Mouse (Mus musculus) cortical plate, adult 2 months (tissue): ENCODE results near the gene Mical2. TPM values are rescaled to one million over a fixed set of nuclear protein-coding genes. Genes with fewer than 3 reads are reported as not detected.

ENCODE experiments used
- H3K27ac ChIP-seq: fragments of 200-500 bp; 2 replicates; pipeline ENCODE4 v1.5.1; 2012; ENCODE audit warnings: low read length, control low read depth, inconsistent platforms; ENCODE audit not compliant: insufficient read depth
- H3K4me1 ChIP-seq: fragments of 200-500 bp; 2 replicates; pipeline ENCODE4 v1.6.1; 2011; ENCODE audit warnings: low read length; ENCODE audit not compliant: control insufficient read depth, insufficient read depth
- H3K4me3 ChIP-seq: fragments of 200-500 bp; 2 replicates; pipeline ENCODE4 v1.5.1; 2011; ENCODE audit warnings: mild to moderate bottlenecking, low read length, control low read depth; ENCODE audit not compliant: insufficient read depth
- CTCF ChIP-seq: fragments of 200-500 bp; IDR thresholded peaks from 2 replicates; pipeline ENCODE4 v1.5.1; 2011; ENCODE audit warnings: mild to moderate bottlenecking, control low read depth, low read length; ENCODE audit not compliant: insufficient read depth; ENCODE audit errors: extremely low read depth
- POLR2A ChIP-seq: fragments of 200-500 bp; IDR thresholded peaks from 2 replicates; pipeline ENCODE4 v1.6.1; 2011; ENCODE audit warnings: mild to moderate bottlenecking, low read length, control low read depth; ENCODE audit not compliant: insufficient read depth; ENCODE audit errors: extremely low read depth
- polyA plus RNA-seq: library from polyadenylated mRNA; depleted of rRNA; stranded (reverse); fragments of >200 nt; gene quantifications from 2 replicates; pipeline ENCODE4 v1.2.3, GENCODE M21; 2012

The Mical2 gene
- polyA plus RNA-seq, 1 experiment, result 371 TPM

GRCm38 (mm10) chr7:112304382-112304781 lies 78.7 kb downstream of the Mical2 start:
- Histone ChIP-seq H3K4me1 (peaks cover 5% of the 10 kb centered on the region), H3K4me3 (no peak overlapping the region), H3K27ac (no peak overlapping the region)
- TF ChIP-seq POLR2A (no peak), CTCF (no peak)

GRCm38 (mm10) chr7:112309289-112310016 lies 83.8 kb downstream of the Mical2 start:
- Histone ChIP-seq H3K27ac (no peak overlapping the region), H3K4me3 (no peak overlapping the region), H3K4me1 (0 out of 2 replicates have a peak, but pooled peaks cover 2% of the 10 kb centered on the region)
- TF ChIP-seq CTCF (no peak), POLR2A (no peak)

GRCm38 (mm10) chr7:112310017-112310360 lies 84.3 kb downstream of the Mical2 start:
- H3K27ac ChIP-seq, result no peak overlapping the region
- 0 out of 2 replicates have a peak, but pooled peaks cover 2% of the 10 kb centered on the region for H3K4me1 ChIP-seq
- H3K4me3 ChIP-seq, result no peak overlapping the region
- TF ChIP-seq CTCF, result no peak
- TF ChIP-seq POLR2A, result no peak

GRCm38 (mm10) chr7:112313211-112313610 lies 87.6 kb downstream of the Mical2 start:
- Histone ChIP-seq H3K4me1 (peaks cover 8% of the 10 kb centered on the region), H3K27ac (no peak overlapping the region), H3K4me3 (no peak overlapping the region)
- TF ChIP-seq CTCF (no peak), POLR2A (no peak)

GRCm38 (mm10) chr7:112313670-112314069 lies 88.0 kb downstream of the Mical2 start:
- H3K4me1 ChIP-seq, result peaks cover 8% of the 10 kb centered on the region
- TF ChIP-seq CTCF, result no peak
- no peak overlapping the region for H3K27ac ChIP-seq
- H3K4me3 ChIP-seq, result no peak overlapping the region

GRCm38 (mm10) chr7:112316239-112316638 lies 90.6 kb downstream of the Mical2 start:
- Histone ChIP-seq H3K27ac (no peak overlapping the region), H3K4me1 (peaks cover 11% of the 10 kb centered on the region), H3K4me3 (no peak overlapping the region)
- TF ChIP-seq POLR2A, result no peak
- TF ChIP-seq CTCF, result no peak

- TF ChIP-seq POLR2A (no peak), CTCF (no peak)
- H3K4me3 ChIP-seq, result no peak overlapping the region
- peaks cover 11% of the 10 kb centered on the region for H3K4me1 ChIP-seq
- H3K27ac ChIP-seq, result no peak overlapping the region
Observed at GRCm38 (mm10) chr7:112317491-112317890, 91.8 kb downstream of the Mical2 start.

GRCm38 (mm10) chr7:112318306-112318705 lies 92.7 kb downstream of the Mical2 start:
- no peak overlapping the region for H3K4me3 ChIP-seq
- peaks cover 11% of the 10 kb centered on the region for H3K4me1 ChIP-seq
- TF ChIP-seq POLR2A (no peak), CTCF (no peak)
- no peak overlapping the region for H3K27ac ChIP-seq

GRCm38 (mm10) chr7:112319419-112319818 lies 93.8 kb downstream of the Mical2 start:
- Histone ChIP-seq H3K27ac (no peak overlapping the region), H3K4me3 (no peak overlapping the region), H3K4me1 (peaks cover 11% of the 10 kb centered on the region)
- TF ChIP-seq CTCF, result no peak
- TF ChIP-seq POLR2A, result no peak

GRCm38 (mm10) chr7:112320052-112320730 lies 94.5 kb downstream of the Mical2 start:
- peaks cover 11% of the 10 kb centered on the region for H3K4me1 ChIP-seq
- TF ChIP-seq CTCF, result no peak
- no peak for TF ChIP-seq POLR2A
- H3K4me3 ChIP-seq, result no peak overlapping the region
- H3K27ac ChIP-seq, result no peak overlapping the region
